In genomic region chr5:58143897-58144296, GRCm38 (mm10) we compare ENCODE assay signal across 21 mouse cellular contexts.
"Had no signal": no experiment of that assay in that cellular context is flagged by ENCODE, and none has a peak within 500 bp of the region (broad histone marks: within the 10 kb centered on the region; RNA-seq: fewer than 3 reads in every experiment).

No protein-coding gene starts in this region.

- H3K4me1 ChIP-seq: lung, embryonic 15.5 days; megakaryocyte, embryonic 14.5 days; midbrain, embryonic 13.5 days; neural tube, embryonic 13.5 days; neural tube, embryonic 15.5 days had no signal

- H3K4me3 ChIP-seq: lung, embryonic 15.5 days; megakaryocyte, embryonic 14.5 days; midbrain, embryonic 13.5 days; myocyte; neural tube, embryonic 13.5 days; neural tube, embryonic 15.5 days had no signal

- H3K9ac ChIP-seq: lung, embryonic 15.5 days; midbrain, embryonic 13.5 days; neural tube, embryonic 13.5 days; neural tube, embryonic 15.5 days had no signal

- H3K9me3 ChIP-seq: lung, embryonic 15.5 days; megakaryocyte, embryonic 14.5 days; midbrain, embryonic 13.5 days; neural tube, embryonic 13.5 days; neural tube, embryonic 15.5 days had no signal

- H3K36me3 ChIP-seq: lung, embryonic 15.5 days; midbrain, embryonic 13.5 days; neural tube, embryonic 13.5 days; neural tube, embryonic 15.5 days had no signal

- H3K4me2 ChIP-seq: lung, embryonic 15.5 days; midbrain, embryonic 11.5 days; midbrain, embryonic 13.5 days; neural tube, embryonic 13.5 days; neural tube, embryonic 15.5 days had no signal

- H3K27me3 ChIP-seq: lung, embryonic 15.5 days; megakaryocyte, embryonic 14.5 days; midbrain, embryonic 13.5 days; neural tube, embryonic 13.5 days; neural tube, embryonic 15.5 days had no signal

- H3K27ac ChIP-seq: lung, embryonic 15.5 days; macrophage; midbrain, embryonic 13.5 days; neural tube, embryonic 13.5 days; neural tube, embryonic 15.5 days had no signal

- ATAC-seq: lung, postnatal 0 days; midbrain, embryonic 13.5 days; midbrain, embryonic 16.5 days had no signal

- DNase-seq: lung, adult 2 months; lung, postnatal 14 days; lung, postnatal 36 days; retina, postnatal 1 day; right cerebral cortex, adult 18-20 months; right cerebral cortex, postnatal 25 days; right cerebral cortex, postnatal 4 days; spleen, adult 18-20 months; thymus, adult 18-20 months; thymus, postnatal 14 days; thymus, postnatal 36 days had no signal
